Mouse (Mus musculus): ENCODE measurements around the gene Rnf207. TPM values are rescaled to one million over a fixed set of nuclear protein-coding genes. Genes with fewer than 3 reads are reported as not detected.

The Rnf207 gene
- polyA plus RNA-seq, 1 experiment: 25.0 TPM

DNA sequence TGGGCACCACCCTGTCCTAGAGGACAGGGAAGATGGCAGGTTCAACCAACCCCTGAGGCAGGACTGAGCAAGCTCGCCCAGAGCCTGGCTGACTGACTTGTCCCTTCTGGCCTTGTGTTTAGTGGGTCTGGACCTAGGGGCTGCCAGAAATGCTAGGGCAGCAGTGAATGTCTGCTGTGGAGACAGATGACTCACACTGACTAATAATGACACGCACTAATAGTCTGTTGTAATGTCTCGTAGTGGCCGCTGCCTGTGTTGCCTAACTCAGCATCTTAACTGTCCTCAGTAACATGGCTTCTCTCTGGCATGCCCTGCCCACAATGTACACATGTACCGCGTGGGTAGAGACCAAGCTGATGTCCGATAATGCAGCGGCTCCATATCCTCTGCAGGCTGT lies 58.3 kb downstream of the Rnf207 start:
- peaks cover 10% of the 10 kb centered on the region for H3K4me1 ChIP-seq (ENCODE audit: control insufficient read depth, insufficient read depth, low read length)
- H3K4me3 ChIP-seq (ENCODE audit: insufficient read depth, low read length): no peak overlapping the region
- TF ChIP-seq CTCF (IDR thresholded peaks at IDR 0.05; ENCODE audit: extremely low read depth, insufficient read depth, low read length) (no peak), POLR2A (IDR thresholded peaks at IDR 0.05; ENCODE audit: extremely low read depth, insufficient read depth, low read length) (no peak)
- no peak overlapping the region for H3K27ac ChIP-seq (ENCODE audit: insufficient read depth, low read length)

- H3K27ac ChIP-seq (ENCODE audit: insufficient read depth, low read length): no peak overlapping the region
- H3K4me1 ChIP-seq (ENCODE audit: control insufficient read depth, insufficient read depth, low read length): peaks cover 8% of the 10 kb centered on the region
- H3K4me3 ChIP-seq (ENCODE audit: insufficient read depth, low read length): no peak overlapping the region
- TF ChIP-seq POLR2A (IDR thresholded peaks at IDR 0.05; ENCODE audit: extremely low read depth, insufficient read depth, low read length): no peak
Observed at GRCm38 (mm10) chr4:152257070-152257469, 61.7 kb downstream of the Rnf207 start.

Other genes with a start within 250 kb of the Rnf207 start
- 59.9 and 72.3 TPM in 2 replicates for gene Plekhg5, start 246.5 kb downstream of the Rnf207 start, polyA plus RNA-seq (2012; rRNA removed)
- 12.7 and 14.7 TPM in 2 replicates for gene Tnfrsf25, start 203.1 kb downstream of the Rnf207 start, polyA plus RNA-seq (2012; rRNA removed)
- gene Espn, start 166.6 kb downstream of the Rnf207 start, polyA plus RNA-seq (2012; rRNA removed): 1.8 and 2.6 TPM in 2 replicates
- gene Hes2, start 160.1 kb downstream of the Rnf207 start, polyA plus RNA-seq (2012; rRNA removed): not detected in 2 replicates
- gene Acot7, start 140.9 kb downstream of the Rnf207 start, polyA plus RNA-seq (2012; rRNA removed): 333 and 334 TPM in 2 replicates
- 24.0 and 25.9 TPM in 2 replicates for gene Gpr153, start 44.8 kb downstream of the Rnf207 start, polyA plus RNA-seq (2012; rRNA removed)
- 1.1 and 1.2 TPM in 2 replicates for gene Hes3, start 27.3 kb downstream of the Rnf207 start, polyA plus RNA-seq (2012; rRNA removed)
- gene Icmt, start 21.8 kb downstream of the Rnf207 start, polyA plus RNA-seq (2012; rRNA removed): 32.9 and 35.2 TPM in 2 replicates
- 201 and 216 TPM in 2 replicates for gene Rpl22, start 6.7 kb upstream of the Rnf207 start, polyA plus RNA-seq (2012; rRNA removed)
- 67.5 and 75.5 TPM in 2 replicates for gene Chd5, start 19.7 kb upstream of the Rnf207 start, polyA plus RNA-seq (2012; rRNA removed)
- 14.8 and 15.7 TPM in 2 replicates for gene Nphp4, start 157.7 kb upstream of the Rnf207 start, polyA plus RNA-seq (2012; rRNA removed)
- gene Kcnab2, start 158.9 kb upstream of the Rnf207 start, polyA plus RNA-seq (2012; rRNA removed): 245 and 267 TPM in 2 replicates

Measured in cortical plate, adult 2 months (tissue).